In genomic region chr9:114932607-114933006, GRCm38 (mm10) we compare ENCODE assay signal across 8 mouse cellular contexts. TPM values are rescaled to one million over a fixed set of nuclear protein-coding genes. Genes with fewer than 3 reads are reported as not detected.
DNase-seq lines count a peak whose midpoint lies in the region; ATAC-seq and TF ChIP-seq lines count a peak whose summit lies in the region.

No protein-coding gene starts in this region.

- peak overlapping the region; percentile 83 for H3K4me3 ChIP-seq in spleen, adult 2 months (ENCODE audit: extremely low read depth, insufficient read depth, insufficient read length)
- H3K4me3 ChIP-seq in forebrain, embryonic 13.5 days, result peak overlapping the region; percentile 74
- peak overlapping the region; percentile 65 for H3K4me3 ChIP-seq in midbrain, embryonic 11.5 days (ENCODE audit: low read depth, low read length)

- H3K27ac ChIP-seq in spleen, adult 2 months (ENCODE audit: insufficient read depth, low read length), result peak overlapping the region; percentile 86
- H3K27ac ChIP-seq in forebrain, embryonic 13.5 days, result no peak overlapping the region
- H3K27ac ChIP-seq in midbrain, embryonic 11.5 days (ENCODE audit: low read depth, low read length), result no peak overlapping the region

- no peaks in the 10 kb centered on the region for H3K36me3 ChIP-seq in spleen, adult 2 months (ENCODE audit: control insufficient read depth, insufficient read depth, low read length)
- no peaks in the 10 kb centered on the region for H3K36me3 ChIP-seq in forebrain, embryonic 13.5 days (ENCODE audit: poor library complexity, severe bottlenecking)
- no peaks in the 10 kb centered on the region for H3K36me3 ChIP-seq in midbrain, embryonic 11.5 days (ENCODE audit: control insufficient read depth, insufficient read depth, low read length)

- TF ChIP-seq CTCF in spleen, adult 2 months (IDR thresholded peaks at IDR 0.05; ENCODE audit: extremely low read depth, insufficient read depth, insufficient read length, insufficient replicate concordance), result no peak

- peak overlapping the region; percentile 81 for H3K9ac ChIP-seq in forebrain, embryonic 13.5 days
- peak overlapping the region; percentile 74 for H3K9ac ChIP-seq in midbrain, embryonic 11.5 days (ENCODE audit: low read length)

- no peak for TF ChIP-seq POLR2A in spleen, adult 2 months (IDR thresholded peaks at IDR 0.05; ENCODE audit: low read depth, low read length)

- peak in 1 of 2 experiments; percentile 11 for DNase-seq in spleen, adult 2 months (ENCODE audit: low read depth in 1 of 2, low spot score in 2 of 2)
- DNase-seq in spleen, adult 12 weeks (ENCODE audit: low spot score), result no peak
- peak; percentile 54 for DNase-seq in kidney, adult 9 months
- no peak for DNase-seq in midbrain, embryonic 11.5 days (ENCODE audit: low spot score, missing footprints)
- DNase-seq in thymus, postnatal 0 days (ENCODE audit: low spot score), result no peak
- no peak for DNase-seq in right cerebral cortex, postnatal 14 days
- DNase-seq in left cerebral cortex, postnatal 14 days (ENCODE audit: low spot score in 2 of 2), result no peak

- H3K27me3 ChIP-seq in spleen, adult 2 months (ENCODE audit: control insufficient read depth, insufficient read depth, low read length), result no peaks in the 10 kb centered on the region
- no peaks in the 10 kb centered on the region for H3K27me3 ChIP-seq in forebrain, embryonic 13.5 days
- H3K27me3 ChIP-seq in midbrain, embryonic 11.5 days (ENCODE audit: control insufficient read depth, insufficient read depth, low read length), result no peaks in the 10 kb centered on the region

- ATAC-seq in forebrain, embryonic 13.5 days, result no peak
- ATAC-seq in midbrain, embryonic 11.5 days (ENCODE audit: low FRiP score), result no peak

- no peaks in the 10 kb centered on the region for H3K9me3 ChIP-seq in forebrain, embryonic 13.5 days (replicated peaks)
- H3K9me3 ChIP-seq in midbrain, embryonic 11.5 days (ENCODE audit: control insufficient read depth, low read length), result no peaks in the 10 kb centered on the region

- WGBS in spleen, adult 2 months, result 5% methylated on average over 13 of the region's 13 CpGs
- WGBS in forebrain, embryonic 13.5 days, result 23% methylated on average over 13 of the region's 13 CpGs
- WGBS in midbrain, embryonic 11.5 days, result 28% methylated on average over 13 of the region's 13 CpGs

- intact Hi-C loops in left cerebral cortex, postnatal 14 days (cut with DNase I), result loop anchor here (10.0 kb wide), 1 partner anchor 332 kb away; no protein-coding TSS in a partner anchor

- peaks cover 15% of the 10 kb centered on the region; the same call in 1 of the 2 replicates for H3K4me1 ChIP-seq in spleen, adult 2 months (ENCODE audit: control insufficient read depth, insufficient read depth, insufficient read length)
- peaks cover 10% of the 10 kb centered on the region for H3K4me1 ChIP-seq in forebrain, embryonic 13.5 days
- H3K4me1 ChIP-seq in midbrain, embryonic 11.5 days (ENCODE audit: control insufficient read depth, insufficient read depth, low read length), result peaks cover 10% of the 10 kb centered on the region

- H3K4me2 ChIP-seq in forebrain, embryonic 13.5 days, result peak overlapping the region; percentile 98
- H3K4me2 ChIP-seq in midbrain, embryonic 11.5 days, result peak overlapping the region; percentile 93

RNA-seq across cellular contexts. Expression of gene Gpd1l, which starts 1.2 kb away (rescaled TPM):
- 25.7 and 29.1 TPM in 2 replicates for polyA plus RNA-seq in spleen, adult 2 months (2012; rRNA removed)
- polyA plus RNA-seq in forebrain, embryonic 13.5 days (2015; fragmentation: Nextera tagmentation; extraction: Ambion mirVana), result 15.8 and 16.9 TPM in 2 replicates
- 10.0 and 11.2 TPM in 2 replicates for polyA plus RNA-seq in midbrain, embryonic 11.5 days (2014; fragmentation: Nextera tagmentation; extraction: Ambion mirVana)
- polyA plus RNA-seq in thymus, postnatal 0 days (2015; fragmentation: Nextera tagmentation; extraction: Ambion mirVana), result 14.5 and 16.4 TPM in 2 replicates
- total RNA-seq in left cerebral cortex, postnatal 14 days (2021), result 10 to 100 TPM; 96.1 to 96.2 TPM

RNA-seq across cellular contexts. Expression of gene Osbpl10, which starts 45.8 kb away (rescaled TPM):
- 0.54 and 0.80 TPM in 2 replicates for polyA plus RNA-seq in spleen, adult 2 months (2012; rRNA removed)
- 0.92 and 1.3 TPM in 2 replicates for polyA plus RNA-seq in forebrain, embryonic 13.5 days (2015; fragmentation: Nextera tagmentation; extraction: Ambion mirVana)
- 0.81 and 1.1 TPM in 2 replicates for polyA plus RNA-seq in midbrain, embryonic 11.5 days (2014; fragmentation: Nextera tagmentation; extraction: Ambion mirVana)
- 20.2 and 21.7 TPM in 2 replicates for polyA plus RNA-seq in thymus, postnatal 0 days (2015; fragmentation: Nextera tagmentation; extraction: Ambion mirVana)
- 10 to 100 TPM; 56.5 to 57.6 TPM for total RNA-seq in left cerebral cortex, postnatal 14 days (2021)

RNA-seq across cellular contexts. Expression of gene Rps27rt, which starts 49.9 kb away (rescaled TPM):
- 30.7 and 50.7 TPM in 2 replicates for polyA plus RNA-seq in spleen, adult 2 months (2012; rRNA removed)
- polyA plus RNA-seq in forebrain, embryonic 13.5 days (2015; fragmentation: Nextera tagmentation; extraction: Ambion mirVana), result 296 and 413 TPM in 2 replicates
- 392 and 401 TPM in 2 replicates for polyA plus RNA-seq in midbrain, embryonic 11.5 days (2014; fragmentation: Nextera tagmentation; extraction: Ambion mirVana)
- 1,002 and 1,087 TPM in 2 replicates for polyA plus RNA-seq in thymus, postnatal 0 days (2015; fragmentation: Nextera tagmentation; extraction: Ambion mirVana)
- total RNA-seq in left cerebral cortex, postnatal 14 days (2021), result 10 to 100 TPM; 16.5 to 29.7 TPM
